Mouse (Mus musculus): ENCODE measurements around the gene Fam19a1. TPM values are rescaled to one million over a fixed set of nuclear protein-coding genes. Genes with fewer than 3 reads are reported as not detected.

The Fam19a1 gene
- polyA plus RNA-seq, 1 experiment from 2014 or later, result 21.5 TPM

GRCm38 (mm10) chr6:96432397-96432796 lies 319.4 kb downstream of the Fam19a1 start:
- no peak for DNase-seq
- Histone ChIP-seq H3K4me3 (replicated peaks; ENCODE audit: low read depth, low read length) (no peak overlapping the region), H3K9ac (replicated peaks; ENCODE audit: low read length) (no peak overlapping the region), H3K4me1 (ENCODE audit: control insufficient read depth, insufficient read depth, low read length) (0 out of 2 replicates have a peak, but pooled peaks cover 6% of the 10 kb centered on the region), H3K4me2 (ENCODE audit: low read length) (no peak overlapping the region), H3K27me3 (ENCODE audit: control insufficient read depth, insufficient read depth, low read length) (no peaks in the 10 kb centered on the region), H3K9me3 (ENCODE audit: control insufficient read depth, low read length) (no peaks in the 10 kb centered on the region), H3K36me3 (ENCODE audit: control insufficient read depth, insufficient read depth, low read length) (no peaks in the 10 kb centered on the region), H3K27ac (replicated peaks; ENCODE audit: low read depth, low read length) (no peak overlapping the region)
- ATAC-seq (ENCODE audit: low FRiP score, low TSS enrichment), result no peak
- WGBS, result 70% methylated on average over 3 of the region's 3 CpGs

- no peak overlapping the region for H3K4me2 ChIP-seq (ENCODE audit: low read length)
- H3K9me3 ChIP-seq (ENCODE audit: control insufficient read depth, low read length), result no peaks in the 10 kb centered on the region
- H3K9ac ChIP-seq (replicated peaks; ENCODE audit: low read length), result no peak overlapping the region
- H3K36me3 ChIP-seq (ENCODE audit: control insufficient read depth, insufficient read depth, low read length), result no peaks in the 10 kb centered on the region
- H3K4me3 ChIP-seq (replicated peaks; ENCODE audit: low read depth, low read length), result no peak overlapping the region
- no peak for DNase-seq
- H3K27me3 ChIP-seq (ENCODE audit: control insufficient read depth, insufficient read depth, low read length), result no peaks in the 10 kb centered on the region
- no peak for ATAC-seq (ENCODE audit: low FRiP score, low TSS enrichment)
- 90% methylated on average over 1 of the region's 1 CpGs for WGBS
- no peak overlapping the region for H3K27ac ChIP-seq (replicated peaks; ENCODE audit: low read depth, low read length)
- 0 out of 2 replicates have a peak, but pooled peaks cover 6% of the 10 kb centered on the region for H3K4me1 ChIP-seq (ENCODE audit: control insufficient read depth, insufficient read depth, low read length)
Measured at GRCm38 (mm10) chr6:96433896-96434295, 320.9 kb downstream of the Fam19a1 start.

- no peak overlapping the region for H3K27ac ChIP-seq (replicated peaks; ENCODE audit: low read depth, low read length)
- DNase-seq, result no peak
Measured at GRCm38 (mm10) chr6:96435545-96435944, 322.6 kb downstream of the Fam19a1 start.

DNA sequence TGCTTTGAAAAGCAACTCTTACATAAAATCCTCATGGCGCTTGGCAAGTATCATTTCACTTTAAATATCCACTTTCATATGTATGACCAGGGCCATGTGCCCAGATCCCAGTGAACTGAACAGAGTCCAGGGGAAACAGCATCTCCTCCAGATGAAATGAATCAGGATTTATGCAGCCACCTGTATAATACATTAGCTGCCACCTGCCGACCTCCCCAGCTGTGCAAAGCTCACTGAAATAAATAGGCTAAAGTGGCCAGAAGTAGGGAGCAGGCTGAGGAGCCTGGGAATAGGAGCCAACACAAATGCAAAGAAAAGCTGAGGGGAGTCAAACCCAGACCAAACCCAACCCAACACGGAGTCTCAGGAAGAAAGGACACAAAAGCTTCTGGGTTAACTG lies 324.9 kb downstream of the Fam19a1 start:
- no peaks in the 10 kb centered on the region for H3K27me3 ChIP-seq (ENCODE audit: control insufficient read depth, insufficient read depth, low read length)
- H3K4me2 ChIP-seq (ENCODE audit: low read length), result no peak overlapping the region
- H3K4me1 ChIP-seq (ENCODE audit: control insufficient read depth, insufficient read depth, low read length), result no peaks in the 10 kb centered on the region
- H3K27ac ChIP-seq (replicated peaks; ENCODE audit: low read depth, low read length), result no peak overlapping the region
- no peak overlapping the region for H3K9ac ChIP-seq (replicated peaks; ENCODE audit: low read length)
- DNase-seq (no peak), ATAC-seq (ENCODE audit: low FRiP score, low TSS enrichment) (no peak)
- no peaks in the 10 kb centered on the region for H3K36me3 ChIP-seq (ENCODE audit: control insufficient read depth, insufficient read depth, low read length)
- 66% methylated on average over 3 of the region's 3 CpGs for WGBS
- no peaks in the 10 kb centered on the region for H3K9me3 ChIP-seq (ENCODE audit: control insufficient read depth, low read length)
- H3K4me3 ChIP-seq (replicated peaks; ENCODE audit: low read depth, low read length), result no peak overlapping the region

More at GRCm38 (mm10) chr6:96435545-96435944, 322.6 kb downstream of the Fam19a1 start:
- H3K27me3 ChIP-seq (ENCODE audit: control insufficient read depth, insufficient read depth, low read length), result no peaks in the 10 kb centered on the region
- H3K4me2 ChIP-seq (ENCODE audit: low read length), result no peak overlapping the region
- no peak overlapping the region for H3K9ac ChIP-seq (replicated peaks; ENCODE audit: low read length)
- no peaks in the 10 kb centered on the region for H3K4me1 ChIP-seq (ENCODE audit: control insufficient read depth, insufficient read depth, low read length)
- no peaks in the 10 kb centered on the region for H3K9me3 ChIP-seq (ENCODE audit: control insufficient read depth, low read length)
- 90% methylated on average over 2 of the region's 2 CpGs for WGBS
- no peak for ATAC-seq (ENCODE audit: low FRiP score, low TSS enrichment)
- H3K4me3 ChIP-seq (replicated peaks; ENCODE audit: low read depth, low read length), result no peak overlapping the region
- no peaks in the 10 kb centered on the region for H3K36me3 ChIP-seq (ENCODE audit: control insufficient read depth, insufficient read depth, low read length)

GRCm38 (mm10) chr6:96439419-96439818 lies 326.5 kb downstream of the Fam19a1 start:
- no peak overlapping the region for H3K4me2 ChIP-seq (ENCODE audit: low read length)

GRCm38 (mm10) chr6:96441971-96442370 lies 329.0 kb downstream of the Fam19a1 start:
- no peaks in the 10 kb centered on the region for H3K36me3 ChIP-seq (ENCODE audit: control insufficient read depth, insufficient read depth, low read length)

More at GRCm38 (mm10) chr6:96439419-96439818, 326.5 kb downstream of the Fam19a1 start:
- Histone ChIP-seq H3K27ac (replicated peaks; ENCODE audit: low read depth, low read length) (no peak overlapping the region), H3K4me1 (ENCODE audit: control insufficient read depth, insufficient read depth, low read length) (no peaks in the 10 kb centered on the region), H3K4me3 (replicated peaks; ENCODE audit: low read depth, low read length) (no peak overlapping the region), H3K36me3 (ENCODE audit: control insufficient read depth, insufficient read depth, low read length) (no peaks in the 10 kb centered on the region), H3K9me3 (ENCODE audit: control insufficient read depth, low read length) (no peaks in the 10 kb centered on the region), H3K27me3 (ENCODE audit: control insufficient read depth, insufficient read depth, low read length) (no peaks in the 10 kb centered on the region), H3K9ac (replicated peaks; ENCODE audit: low read length) (no peak overlapping the region)
- no peak for ATAC-seq (ENCODE audit: low FRiP score, low TSS enrichment)
- 86% methylated on average over 2 of the region's 2 CpGs for WGBS
- DNase-seq, result no peak

DNA sequence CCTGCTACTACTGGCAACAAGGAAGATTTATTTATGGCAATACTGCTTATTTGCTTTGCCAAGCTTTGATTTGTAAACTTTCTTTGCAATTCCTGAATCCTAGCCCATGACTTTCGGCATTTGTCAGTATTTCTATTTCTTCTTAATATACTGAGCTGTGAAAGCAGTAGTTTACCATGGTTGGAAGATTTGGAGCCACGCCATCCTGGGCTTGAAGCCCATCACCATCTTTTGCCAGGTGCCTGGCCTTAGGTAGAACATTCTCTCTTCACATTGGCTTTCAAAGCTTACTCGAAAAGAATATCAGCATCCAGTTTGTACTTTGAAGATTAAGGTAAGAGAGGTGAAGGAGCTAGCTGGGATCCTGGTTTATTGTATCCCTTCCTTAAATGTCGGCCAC lies 334.5 kb downstream of the Fam19a1 start:
- H3K9ac ChIP-seq (replicated peaks; ENCODE audit: low read length), result no peak overlapping the region
- ATAC-seq (ENCODE audit: low FRiP score, low TSS enrichment) (no peak), DNase-seq (no peak)
- 84% methylated on average over 4 of the region's 4 CpGs for WGBS
- H3K4me1 ChIP-seq (ENCODE audit: control insufficient read depth, insufficient read depth, low read length), result no peaks in the 10 kb centered on the region
- no peak overlapping the region for H3K4me3 ChIP-seq (replicated peaks; ENCODE audit: low read depth, low read length)
- H3K27me3 ChIP-seq (ENCODE audit: control insufficient read depth, insufficient read depth, low read length), result no peaks in the 10 kb centered on the region
- H3K36me3 ChIP-seq (ENCODE audit: control insufficient read depth, insufficient read depth, low read length), result no peaks in the 10 kb centered on the region
- H3K9me3 ChIP-seq (ENCODE audit: control insufficient read depth, low read length), result no peaks in the 10 kb centered on the region
- no peak overlapping the region for H3K4me2 ChIP-seq (ENCODE audit: low read length)
- no peak overlapping the region for H3K27ac ChIP-seq (replicated peaks; ENCODE audit: low read depth, low read length)

More at GRCm38 (mm10) chr6:96441971-96442370, 329.0 kb downstream of the Fam19a1 start:
- H3K4me2 ChIP-seq (ENCODE audit: low read length), result no peak overlapping the region
- no peak overlapping the region for H3K9ac ChIP-seq (replicated peaks; ENCODE audit: low read length)
- H3K9me3 ChIP-seq (ENCODE audit: control insufficient read depth, low read length), result no peaks in the 10 kb centered on the region
- no peaks in the 10 kb centered on the region for H3K27me3 ChIP-seq (ENCODE audit: control insufficient read depth, insufficient read depth, low read length)
- no peak for DNase-seq
- ATAC-seq (ENCODE audit: low FRiP score, low TSS enrichment), result no peak
- WGBS, result 96% methylated on average over 3 of the region's 3 CpGs
- no peak overlapping the region for H3K4me3 ChIP-seq (replicated peaks; ENCODE audit: low read depth, low read length)
- no peak overlapping the region for H3K27ac ChIP-seq (replicated peaks; ENCODE audit: low read depth, low read length)
- no peaks in the 10 kb centered on the region for H3K4me1 ChIP-seq (ENCODE audit: control insufficient read depth, insufficient read depth, low read length)

GRCm38 (mm10) chr6:96456266-96456665 lies 343.3 kb downstream of the Fam19a1 start:
- Histone ChIP-seq H3K4me1 (ENCODE audit: control insufficient read depth, insufficient read depth, low read length) (no peaks in the 10 kb centered on the region), H3K4me3 (replicated peaks; ENCODE audit: low read depth, low read length) (no peak overlapping the region), H3K27ac (replicated peaks; ENCODE audit: low read depth, low read length) (no peak overlapping the region), H3K36me3 (ENCODE audit: control insufficient read depth, insufficient read depth, low read length) (no peaks in the 10 kb centered on the region), H3K4me2 (ENCODE audit: low read length) (no peak overlapping the region), H3K27me3 (ENCODE audit: control insufficient read depth, insufficient read depth, low read length) (no peaks in the 10 kb centered on the region), H3K9ac (replicated peaks; ENCODE audit: low read length) (no peak overlapping the region), H3K9me3 (ENCODE audit: control insufficient read depth, low read length) (no peaks in the 10 kb centered on the region)
- 68% methylated on average over 1 of the region's 1 CpGs for whole genome bisulfite sequencing
- ATAC-seq (ENCODE audit: low FRiP score, low TSS enrichment), result no peak
- DNase-seq, result no peak

- WGBS, result 46% methylated on average over 6 of the region's 6 CpGs
- DNase-seq (no peak), ATAC-seq (ENCODE audit: low FRiP score, low TSS enrichment) (no peak)
- Histone ChIP-seq H3K27me3 (ENCODE audit: control insufficient read depth, insufficient read depth, low read length) (no peaks in the 10 kb centered on the region), H3K4me2 (ENCODE audit: low read length) (no peak overlapping the region), H3K9me3 (ENCODE audit: control insufficient read depth, low read length) (no peaks in the 10 kb centered on the region), H3K4me3 (replicated peaks; ENCODE audit: low read depth, low read length) (no peak overlapping the region), H3K27ac (replicated peaks; ENCODE audit: low read depth, low read length) (no peak overlapping the region), H3K36me3 (ENCODE audit: control insufficient read depth, insufficient read depth, low read length) (no peaks in the 10 kb centered on the region), H3K4me1 (ENCODE audit: control insufficient read depth, insufficient read depth, low read length) (no peaks in the 10 kb centered on the region), H3K9ac (replicated peaks; ENCODE audit: low read length) (no peak overlapping the region)
Measured at GRCm38 (mm10) chr6:96457590-96458259, 344.8 kb downstream of the Fam19a1 start.

Measured in midbrain, embryonic 14.5 days (tissue).